Mouse (Mus musculus) olfactory bulb, adult 2 months (tissue): Measurements from ENCODE around the gene Gpx3.

Experiments used
- CTCF ChIP-seq: fragments of 200-500 bp; IDR thresholded peaks from 2 replicates; pipeline ENCODE4 v1.5.1; 2012; ENCODE audit warnings: low read depth, mild to moderate bottlenecking, low read length, moderate library complexity; ENCODE audit not compliant: insufficient read depth
- POLR2A ChIP-seq: fragments of 200-500 bp; IDR thresholded peaks from 2 replicates; pipeline ENCODE4 v1.6.1; 2012; ENCODE audit warnings: mild to moderate bottlenecking, low read depth, low read length, moderate library complexity; ENCODE audit not compliant: insufficient read depth

GRCm38 (mm10) chr11:54953993-54954446, 51.8 kb downstream of the Gpx3 start:
- TF ChIP-seq POLR2A (no peak), CTCF (no peak)
